In the genomic region with DNA sequence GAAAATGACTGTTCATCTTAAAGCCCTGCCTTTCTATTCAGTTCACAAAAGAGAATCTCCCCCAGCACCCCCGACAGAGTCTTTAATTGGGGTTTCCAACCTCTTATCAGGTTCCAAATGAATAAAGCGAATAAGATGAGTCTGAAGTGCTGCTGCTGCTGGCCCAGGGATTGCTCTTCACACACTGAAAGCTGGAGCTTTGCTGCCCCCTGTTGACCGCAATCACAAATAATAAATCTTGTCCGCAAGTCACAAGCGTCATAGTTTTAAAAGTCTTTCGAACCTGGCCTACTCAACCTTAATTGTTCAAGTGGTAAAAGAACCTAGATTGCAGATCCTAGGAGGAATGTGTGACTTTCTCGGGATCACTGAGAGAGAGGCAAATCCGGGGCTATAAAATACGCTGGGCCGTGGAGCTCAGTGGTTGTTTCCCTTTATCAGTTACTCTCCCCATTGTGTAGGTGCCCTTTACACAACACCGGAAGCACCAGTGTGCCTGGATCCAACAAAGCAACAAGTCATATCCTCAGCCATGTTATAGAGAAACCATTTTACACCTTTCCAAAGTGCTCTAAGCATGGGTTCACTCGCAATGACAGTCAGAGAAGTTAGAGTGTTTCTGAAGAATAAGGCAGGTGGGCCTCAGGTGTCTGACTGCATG, we compare ENCODE assay signal across 8 mouse cellular contexts. TPM values are rescaled to one million over a fixed set of nuclear protein-coding genes. Genes with fewer than 3 reads are reported as not detected.
DNase-seq lines count a peak whose midpoint lies in the region; ATAC-seq and TF ChIP-seq lines count a peak whose summit lies in the region.

No protein-coding gene starts in this region.

- no peak overlapping the region for H3K4me2 ChIP-seq in liver, embryonic 12.5 days
- 0 out of 2 replicates have a peak overlapping the region, but pooled peaks have one; percentile 26 for H3K4me2 ChIP-seq in kidney, embryonic 16.5 days (replicated peaks; ENCODE audit: low read depth, low read length)
- H3K4me2 ChIP-seq in liver, embryonic 14.5 days (ENCODE audit: low read depth): peak overlapping the region; percentile 26; the same call in 1 of the 2 replicates
- H3K4me2 ChIP-seq in neural tube, embryonic 12.5 days (replicated peaks): peak overlapping the region; percentile 23

- TF ChIP-seq CTCF in liver, embryonic 14.5 days (IDR thresholded peaks at IDR 0.05; ENCODE audit: low read depth): peak; percentile 76

- H3K9me3 ChIP-seq in liver, embryonic 12.5 days (replicated peaks): no peaks in the 10 kb centered on the region
- H3K9me3 ChIP-seq in kidney, embryonic 16.5 days (ENCODE audit: low read length): no peaks in the 10 kb centered on the region
- no peaks in the 10 kb centered on the region for H3K9me3 ChIP-seq in liver, embryonic 14.5 days (ENCODE audit: control insufficient read depth, low read length)
- no peaks in the 10 kb centered on the region for H3K9me3 ChIP-seq in neural tube, embryonic 12.5 days

- H3K9ac ChIP-seq in liver, embryonic 12.5 days: no peak overlapping the region
- H3K9ac ChIP-seq in kidney, embryonic 16.5 days (replicated peaks; ENCODE audit: low read length): no peak overlapping the region
- H3K9ac ChIP-seq in liver, embryonic 14.5 days (replicated peaks): no peak overlapping the region
- no peak overlapping the region for H3K9ac ChIP-seq in neural tube, embryonic 12.5 days

- peaks cover 13% of the 10 kb centered on the region for H3K4me1 ChIP-seq in liver, embryonic 12.5 days
- H3K4me1 ChIP-seq in kidney, embryonic 16.5 days (ENCODE audit: insufficient read depth, low read length): 0 out of 2 replicates have a peak, but pooled peaks cover 9% of the 10 kb centered on the region
- H3K4me1 ChIP-seq in liver, embryonic 14.5 days (replicated peaks; ENCODE audit: control insufficient read depth in 2 of 2, insufficient read depth in 2 of 2, low read length in 1 of 2): peaks cover 6 to 13% of the 10 kb centered on the region in 2 experiments
- no peaks in the 10 kb centered on the region for H3K4me1 ChIP-seq in neural tube, embryonic 12.5 days

- no peak for TF ChIP-seq EP300 in liver, embryonic 14.5 days (IDR thresholded peaks at IDR 0.05; ENCODE audit: low read depth)

- no peaks in the 10 kb centered on the region for H3K27me3 ChIP-seq in liver, embryonic 12.5 days (replicated peaks)
- no peaks in the 10 kb centered on the region for H3K27me3 ChIP-seq in kidney, embryonic 16.5 days (ENCODE audit: insufficient read depth, low read length)
- no peaks in the 10 kb centered on the region for H3K27me3 ChIP-seq in liver, embryonic 14.5 days (ENCODE audit: control insufficient read depth, insufficient read depth, low read length)
- no peaks in the 10 kb centered on the region for H3K27me3 ChIP-seq in neural tube, embryonic 12.5 days (replicated peaks)

- no peak overlapping the region for H3K4me3 ChIP-seq in liver, embryonic 12.5 days
- H3K4me3 ChIP-seq in kidney, embryonic 16.5 days (ENCODE audit: low read length): no peak overlapping the region
- H3K4me3 ChIP-seq in liver, embryonic 14.5 days (ENCODE audit: insufficient read depth in 1 of 2, low read depth in 2 of 2, low read length in 2 of 2): no peak overlapping the region
- no peak overlapping the region for H3K4me3 ChIP-seq in neural tube, embryonic 12.5 days

- DNase-seq in liver: peak; percentile 80
- peak; percentile 85 for DNase-seq in embryo, embryonic 11 days
- peak; percentile 17 to 58 for DNase-seq in heart, adult 9 months (ENCODE audit: low spot score in 2 of 2)
- peak in 1 of 3 experiments; percentile 44 for DNase-seq in liver, embryonic 14.5 days (ENCODE audit: low read depth in 3 of 3, low spot score in 3 of 3)
- DNase-seq in telencephalon, adult 2 months (ENCODE audit: low read depth, low spot score): peak; percentile 49

- ATAC-seq in liver, embryonic 12.5 days: no peak
- ATAC-seq in kidney, embryonic 16.5 days (ENCODE audit: low FRiP score, low TSS enrichment): no peak
- no peak for ATAC-seq in liver, embryonic 14.5 days (ENCODE audit: insufficient read depth)
- ATAC-seq in neural tube, embryonic 12.5 days (ENCODE audit: low FRiP score, low read depth): peak; percentile 68; the same call in 1 of the 2 replicates

- 25% methylated on average over 12 of the region's 12 CpGs for WGBS in liver, embryonic 12.5 days (ENCODE audit: insufficient replicate concordance)
- 27% methylated on average over 12 of the region's 12 CpGs for WGBS in kidney, embryonic 16.5 days
- 23% methylated on average over 12 of the region's 12 CpGs for whole genome bisulfite sequencing in liver, embryonic 14.5 days (ENCODE audit: insufficient replicate concordance)
- WGBS in neural tube, embryonic 12.5 days: 27% methylated on average over 12 of the region's 12 CpGs

- no peak overlapping the region for H3K27ac ChIP-seq in liver, embryonic 12.5 days
- H3K27ac ChIP-seq in kidney, embryonic 16.5 days (ENCODE audit: low read length): no peak overlapping the region
- no peak overlapping the region for H3K27ac ChIP-seq in liver, embryonic 14.5 days
- no peak overlapping the region for H3K27ac ChIP-seq in neural tube, embryonic 12.5 days

- H3K36me3 ChIP-seq in liver, embryonic 12.5 days: no peaks in the 10 kb centered on the region
- no peaks in the 10 kb centered on the region for H3K36me3 ChIP-seq in kidney, embryonic 16.5 days (ENCODE audit: insufficient read depth, low read length)
- H3K36me3 ChIP-seq in liver, embryonic 14.5 days (replicated peaks; ENCODE audit: control insufficient read depth, insufficient read depth, low read depth): no peaks in the 10 kb centered on the region
- no peaks in the 10 kb centered on the region for H3K36me3 ChIP-seq in neural tube, embryonic 12.5 days

RNA-seq across cellular contexts. Expression of gene Prep, which starts 21.6 kb away (rescaled TPM):
- 15.7 and 16.1 TPM in 2 replicates for polyA plus RNA-seq in liver, embryonic 12.5 days (2016; fragmentation: Nextera tagmentation; extraction: Ambion mirVana)
- polyA plus RNA-seq in kidney, embryonic 16.5 days (2015; fragmentation: Nextera tagmentation; extraction: Ambion mirVana): 26.6 and 26.7 TPM in 2 replicates
- 3.7 and 4.6 TPM in 2 replicates for polyA plus RNA-seq in liver, embryonic 14.5 days (2012; rRNA removed)
- 6.7 and 7.1 TPM in 2 replicates for polyA plus RNA-seq in liver, embryonic 14.5 days (2014; fragmentation: Nextera tagmentation; extraction: Ambion mirVana)
- 27.8 and 29.1 TPM in 2 replicates for polyA plus RNA-seq in neural tube, embryonic 12.5 days (2016; fragmentation: Nextera tagmentation; extraction: Ambion mirVana)
